Mouse (Mus musculus) ovary, adult 18-20 months (tissue): Measurements from ENCODE around the gene Mrpl30.

Experiments used
- DNase-seq: peaks from one replicate; pipeline ENCODE4 v3.0.0; 2022; ENCODE audit warnings: low spot score, mixed read lengths

The Mrpl30 gene

DNA sequence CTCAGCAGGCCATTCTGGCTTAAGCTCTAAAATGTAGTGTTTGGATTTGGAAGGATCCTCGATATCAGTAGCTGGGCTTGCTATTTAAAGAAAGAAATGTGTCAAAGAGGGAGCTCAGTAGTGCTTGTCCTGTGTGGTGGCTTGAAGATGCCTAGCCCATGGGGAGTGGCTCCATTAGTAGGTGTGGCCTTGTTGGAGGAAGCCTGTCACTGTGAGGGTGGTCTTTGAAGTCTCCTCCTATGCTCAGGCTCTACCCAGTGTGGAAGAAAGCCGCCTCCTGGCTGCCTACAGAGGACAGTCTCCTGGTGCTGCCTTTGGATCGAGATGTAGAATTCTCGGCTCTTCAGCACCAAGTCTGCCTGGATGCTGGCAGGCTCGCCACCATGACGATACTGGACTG lies 10.0 kb downstream of the Mrpl30 start:
- no peak for DNase-seq

DNA sequence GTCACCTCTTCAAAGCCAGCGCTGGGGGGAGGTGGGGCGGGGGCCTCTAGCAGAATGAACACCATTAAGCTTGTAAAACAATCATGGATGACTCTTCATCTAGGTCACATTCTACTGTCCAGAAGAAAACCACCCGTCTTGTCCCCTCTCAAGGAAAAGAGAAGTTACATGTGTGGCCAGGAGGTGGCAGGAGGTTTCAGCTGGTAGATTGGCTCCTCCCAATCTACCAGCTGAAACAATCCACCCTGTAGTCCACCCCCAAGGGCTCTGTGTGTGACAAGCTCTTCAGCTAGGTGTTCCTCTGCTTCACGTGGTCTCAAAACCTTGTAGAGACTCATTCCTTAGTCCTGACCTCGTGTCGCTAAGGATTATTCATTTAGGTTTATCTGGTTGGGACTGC lies 12.9 kb downstream of the Mrpl30 start:
- no peak for DNase-seq

DNA sequence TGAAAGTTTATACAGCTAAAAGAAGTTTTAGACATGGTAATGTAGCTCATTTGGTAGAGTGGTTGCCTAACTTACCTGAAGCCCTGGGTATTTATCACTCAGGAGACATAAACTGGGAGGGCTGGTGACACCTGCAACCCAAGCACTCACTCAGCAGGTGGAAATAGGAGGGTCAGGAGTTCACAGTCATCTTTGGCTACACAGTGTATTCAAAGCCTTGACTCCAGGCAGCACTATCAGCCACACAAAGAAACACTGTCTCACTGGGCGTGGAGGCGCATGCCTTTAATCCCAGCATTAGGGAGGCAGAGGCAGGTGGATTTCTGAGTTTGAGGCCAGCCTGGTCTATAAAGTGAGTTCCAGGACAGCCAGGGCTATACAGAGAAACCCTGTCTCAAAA lies 22.5 kb downstream of the Mrpl30 start:
- DNase-seq: no peak

- DNase-seq: no peak
Observed at GRCm38 (mm10) chr1:37916393-37916792, 26.1 kb downstream of the Mrpl30 start, which contains the start of gene Lyg2. TSS of gene Lyg2 (minus strand) at chr1:37916493.

- DNase-seq: no peak
Observed at GRCm38 (mm10) chr1:37917666-37918065, 27.4 kb downstream of the Mrpl30 start.

DNA sequence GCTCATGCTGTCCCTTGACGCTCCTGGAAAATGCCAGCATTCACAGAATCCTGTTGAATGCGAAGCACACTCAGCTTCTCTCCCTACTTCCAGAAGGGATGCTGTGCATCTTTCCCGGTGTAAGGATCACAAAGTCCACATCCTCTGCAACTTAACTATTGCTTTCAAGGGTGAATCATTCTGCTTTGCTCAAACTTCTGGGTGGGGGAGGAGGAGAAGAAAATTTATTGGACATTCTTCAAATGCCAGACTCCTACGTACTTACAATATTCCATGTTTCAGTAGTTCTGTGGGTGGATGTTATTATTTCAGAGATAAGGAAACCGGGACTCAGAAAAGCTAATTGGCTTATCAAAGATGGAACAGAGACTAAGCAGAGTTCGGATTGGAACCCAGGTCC lies 27.8 kb downstream of the Mrpl30 start:
- no peak for DNase-seq

DNA sequence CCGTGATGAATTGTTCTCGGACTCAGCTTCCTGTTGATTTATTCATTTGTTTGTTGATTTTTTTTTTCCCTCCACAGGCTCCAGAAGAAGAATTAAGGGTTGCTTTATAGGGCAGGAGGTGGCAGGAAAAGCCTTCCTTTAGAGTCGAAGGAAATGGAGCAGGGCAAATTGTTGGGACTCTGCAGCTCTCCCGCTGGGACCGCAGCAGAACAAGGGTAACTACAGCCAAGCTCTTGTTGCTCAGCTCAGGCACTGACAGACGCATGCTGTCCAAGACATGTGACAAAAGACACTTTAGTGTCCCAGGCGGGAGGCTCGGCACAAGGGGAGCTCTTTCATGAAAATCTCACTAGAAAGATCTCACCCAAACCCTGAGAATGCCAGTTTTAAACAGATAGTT lies 32.3 kb downstream of the Mrpl30 start:
- DNase-seq: no peak

DNA sequence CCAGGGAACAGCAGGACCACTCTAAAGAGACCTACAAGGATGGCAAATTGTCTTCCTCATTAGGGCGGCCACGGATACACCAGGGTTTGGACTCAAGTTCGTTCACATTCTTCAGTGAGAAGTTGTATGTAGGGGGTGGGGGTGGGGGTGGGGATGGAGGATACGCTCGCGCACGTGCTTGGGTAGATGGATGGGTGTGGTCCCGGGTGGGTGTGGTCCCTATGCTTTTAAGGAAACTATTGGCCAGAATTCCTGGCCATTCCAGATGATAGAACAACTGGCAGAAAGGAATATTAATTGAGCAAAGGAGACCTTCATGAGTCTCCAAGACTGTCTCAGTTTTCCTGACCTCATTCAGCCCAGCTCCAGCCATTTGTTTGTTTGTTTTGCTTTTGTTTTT lies 35.7 kb downstream of the Mrpl30 start:
- DNase-seq: no peak

DNA sequence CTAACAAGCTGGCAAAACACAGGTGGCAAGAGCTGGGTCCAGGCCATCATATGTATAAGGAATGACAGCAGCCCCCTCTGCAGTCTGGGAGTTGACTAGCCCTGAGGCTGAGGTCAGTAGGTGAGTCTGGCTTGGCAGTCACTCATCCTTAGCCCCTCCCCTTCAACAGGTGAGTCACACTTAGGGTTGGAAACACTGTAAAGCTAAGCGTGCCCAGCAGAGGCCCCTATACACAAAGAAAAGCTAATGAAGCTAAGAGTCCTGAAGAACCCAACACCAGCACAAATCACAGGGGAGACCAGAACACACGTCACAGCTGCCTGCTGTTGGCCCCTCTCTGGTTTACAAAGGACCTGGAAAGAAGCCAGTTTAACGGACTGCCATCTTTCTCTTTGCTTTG lies 41.5 kb downstream of the Mrpl30 start:
- no peak for DNase-seq
